Mouse (Mus musculus) bone marrow macrophage, adult 2 months (primary cell): ENCODE measurements around the gene Adap1. TPM values are rescaled to one million over a fixed set of nuclear protein-coding genes. Genes with fewer than 3 reads are reported as not detected.
A peak's percentile ranks its signal among the peaks of the same experiment; 100 is the strongest.
"Not testable (repeated sequence)": the region's sequence is repeated elsewhere in the genome, so short reads cannot be mapped to it uniquely, and the experiment has no call there.

Experiments
- H3K27ac ChIP-seq: 2 replicates; pipeline ENCODE4 v1.5.1; 2012; ENCODE audit warnings: low read depth, low read length; ENCODE audit not compliant: insufficient read depth
- H3K4me1 ChIP-seq: 2 replicates; pipeline ENCODE4 v1.6.1; 2012; ENCODE audit warnings: low read length; ENCODE audit not compliant: control insufficient read depth, insufficient read depth
- H3K4me3 ChIP-seq: 2 replicates; pipeline ENCODE4 v1.5.1; 2012; ENCODE audit warnings: mild to moderate bottlenecking, low read length, moderate library complexity; ENCODE audit not compliant: insufficient read depth
- CTCF ChIP-seq: IDR thresholded peaks from 2 replicates; pipeline ENCODE4 v1.5.1; 2012; ENCODE audit warnings: low read depth, mild to moderate bottlenecking, low read length, moderate library complexity
- POLR2A ChIP-seq: IDR thresholded peaks from 2 replicates; pipeline ENCODE4 v1.6.1; 2012; ENCODE audit warnings: mild to moderate bottlenecking, low read depth, low read length, borderline replicate concordance
- polyA plus RNA-seq: library from polyadenylated mRNA; stranded (reverse); fragments of >200 nt; gene quantifications from 2 replicates; pipeline ENCODE4 v1.2.4, GENCODE M21; 2012; ENCODE audit not compliant: missing spikeins, insufficient read depth, insufficient read length

Gene Adap1
- polyA plus RNA-seq, 1 experiment: 77.1 TPM

DNA sequence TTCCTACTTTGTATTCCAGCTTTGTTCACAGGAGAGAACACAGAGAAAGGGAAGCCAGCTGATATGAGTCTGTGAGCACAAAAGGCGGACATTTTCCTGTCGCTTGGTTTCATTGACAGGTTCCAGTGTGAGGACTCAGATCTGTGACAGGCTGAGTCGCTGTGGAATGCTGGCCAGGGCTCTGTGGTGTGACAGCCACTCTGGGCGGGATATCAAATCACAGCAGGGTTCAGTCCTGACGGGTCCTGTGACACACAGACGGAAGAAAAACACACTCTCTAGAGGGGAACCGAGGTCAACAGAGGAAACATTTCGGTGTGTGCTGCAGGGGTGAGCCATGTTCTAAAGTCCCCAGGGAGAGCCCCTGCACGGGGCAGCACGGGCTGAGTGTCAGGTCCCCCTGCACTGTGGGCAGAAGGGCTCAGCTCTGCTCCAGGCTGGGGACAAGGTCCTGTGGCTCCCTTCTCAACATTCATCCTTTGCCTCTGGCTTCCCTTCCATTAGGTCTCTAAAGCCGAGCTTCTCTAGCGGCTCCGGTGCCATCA lies 12.5 kb upstream of the Adap1 start:
- TF ChIP-seq POLR2A (no peak), CTCF (no peak)
- Histone ChIP-seq H3K4me1 (peaks cover 15% of the 10 kb centered on the region), H3K27ac (peak overlapping the region; percentile 24; the same call in 1 of the 2 replicates), H3K4me3 (no peak overlapping the region)

GRCm38 (mm10) chr5:139335634-139336033 lies 10.2 kb upstream of the Adap1 start:
- Histone ChIP-seq H3K4me1 (peaks cover 12% of the 10 kb centered on the region), H3K4me3 (no peak overlapping the region), H3K27ac (no peak overlapping the region)
- no peak for TF ChIP-seq CTCF
- TF ChIP-seq POLR2A: no peak

GRCm38 (mm10) chr5:139334394-139334793 lies 9.0 kb upstream of the Adap1 start:
- H3K4me1 ChIP-seq: peaks cover 12% of the 10 kb centered on the region
- not testable (repeated sequence) for H3K27ac ChIP-seq, H3K4me3 ChIP-seq

DNA sequence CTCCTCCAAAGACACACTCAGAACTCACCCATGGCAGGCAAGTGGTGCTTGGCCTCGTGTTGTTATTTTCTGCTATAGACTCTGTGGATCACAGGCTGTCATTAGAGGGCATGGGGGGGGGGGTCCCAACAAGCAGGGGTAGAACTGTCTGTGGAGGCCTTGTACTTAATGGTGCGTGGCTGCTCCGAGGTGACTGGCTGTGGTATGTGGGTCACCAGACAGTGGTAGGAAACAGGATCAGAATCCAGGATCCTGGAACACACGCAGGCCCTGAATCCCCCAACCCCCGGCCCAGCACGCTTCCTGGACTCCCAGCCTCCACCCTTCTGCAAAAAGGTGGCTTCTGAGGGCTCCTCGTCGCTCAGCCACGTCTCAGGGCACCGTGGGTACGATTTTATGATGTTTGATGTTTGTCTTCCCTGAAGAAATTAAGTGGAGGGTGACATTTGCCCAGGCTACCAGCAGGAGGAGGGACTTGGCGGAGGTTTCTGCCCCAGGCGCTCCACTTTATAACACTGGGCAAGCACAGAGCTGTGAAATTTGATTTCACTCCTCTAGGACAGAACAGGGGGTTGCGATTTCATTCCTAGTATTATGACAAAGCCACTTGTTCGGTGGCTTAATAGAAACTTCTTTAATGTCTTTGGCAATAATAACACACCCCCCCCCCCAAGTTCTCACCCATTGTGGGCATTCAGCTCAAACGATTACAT lies 8.0 kb upstream of the Adap1 start:
- Histone ChIP-seq H3K4me1 (peaks cover 8% of the 10 kb centered on the region), H3K4me3 (no peak overlapping the region), H3K27ac (no peak overlapping the region)
- TF ChIP-seq CTCF: no peak
- no peak for TF ChIP-seq POLR2A

DNA sequence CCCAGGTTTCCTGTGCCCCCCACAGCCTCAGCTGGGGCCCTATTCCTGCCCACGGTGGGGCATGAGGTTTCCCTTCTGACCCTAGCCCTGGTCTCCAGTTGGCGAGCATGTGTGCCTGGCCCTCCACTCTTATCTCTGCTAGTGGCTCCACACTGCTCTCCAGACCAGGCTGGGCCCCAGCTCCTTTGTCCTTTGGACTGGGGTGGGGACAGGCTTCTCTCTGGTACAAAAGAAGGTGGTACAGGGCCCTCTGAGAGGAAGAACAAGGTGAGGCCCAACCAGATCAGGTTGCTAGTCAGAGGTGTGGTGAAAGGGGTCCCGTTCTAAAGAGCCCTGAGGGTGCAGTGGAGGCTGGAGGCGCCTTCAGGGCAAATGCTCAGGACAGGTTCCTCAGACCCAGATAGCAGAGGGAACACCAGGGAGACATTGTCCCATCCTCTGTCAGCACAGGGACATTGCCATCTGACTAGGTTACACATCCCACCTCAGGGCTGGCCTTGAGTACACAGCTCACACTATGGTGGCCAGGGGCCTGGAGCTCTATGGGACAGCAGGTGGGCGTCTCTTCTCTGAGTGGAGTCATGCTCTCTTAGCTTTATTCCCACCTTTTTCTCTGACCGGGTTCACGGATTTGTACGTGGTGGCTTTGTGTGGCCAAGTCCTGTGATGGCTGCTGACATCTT lies 7.3 kb upstream of the Adap1 start:
- H3K4me3 ChIP-seq: no peak overlapping the region
- TF ChIP-seq CTCF: no peak
- TF ChIP-seq POLR2A: no peak
- peaks cover 8% of the 10 kb centered on the region for H3K4me1 ChIP-seq
- no peak overlapping the region for H3K27ac ChIP-seq

DNA sequence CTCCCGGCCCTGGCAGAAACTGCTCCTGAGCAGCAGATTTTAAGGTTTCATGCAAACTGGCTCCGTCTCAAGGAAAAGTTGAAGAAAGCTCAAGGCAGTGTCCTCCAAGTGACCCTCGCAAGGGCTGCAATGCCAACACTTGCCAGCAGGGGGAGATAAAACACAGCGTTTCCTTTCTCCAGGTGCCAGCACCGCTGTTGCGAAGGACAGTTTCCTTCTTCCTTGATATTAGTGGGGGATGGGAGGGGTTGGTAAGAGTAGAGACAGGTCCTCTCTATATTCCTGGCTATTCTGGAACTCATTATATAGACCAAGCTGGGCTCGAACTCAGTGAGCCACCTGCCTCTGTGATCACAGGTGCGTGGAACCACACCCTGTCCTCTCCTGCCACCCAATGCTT lies 6.3 kb upstream of the Adap1 start:
- no peak overlapping the region for H3K27ac ChIP-seq
- H3K4me1 ChIP-seq: peaks cover 18% of the 10 kb centered on the region
- no peak overlapping the region for H3K4me3 ChIP-seq
- TF ChIP-seq POLR2A (no peak), CTCF (peak; percentile 92)

- H3K27ac ChIP-seq: no peak overlapping the region
- no peak for TF ChIP-seq CTCF
- no peak for TF ChIP-seq POLR2A
- H3K4me1 ChIP-seq: peaks cover 27% of the 10 kb centered on the region
- H3K4me3 ChIP-seq: no peak overlapping the region
Measured at GRCm38 (mm10) chr5:139330766-139331165, 5.3 kb upstream of the Adap1 start.

- peaks cover 41% of the 10 kb centered on the region for H3K4me1 ChIP-seq
- no peak overlapping the region for H3K4me3 ChIP-seq
- no peak for TF ChIP-seq POLR2A
- no peak for TF ChIP-seq CTCF
- H3K27ac ChIP-seq: peak overlapping the region; percentile 74
Measured at GRCm38 (mm10) chr5:139327634-139328020, 2.2 kb upstream of the Adap1 start.

DNA sequence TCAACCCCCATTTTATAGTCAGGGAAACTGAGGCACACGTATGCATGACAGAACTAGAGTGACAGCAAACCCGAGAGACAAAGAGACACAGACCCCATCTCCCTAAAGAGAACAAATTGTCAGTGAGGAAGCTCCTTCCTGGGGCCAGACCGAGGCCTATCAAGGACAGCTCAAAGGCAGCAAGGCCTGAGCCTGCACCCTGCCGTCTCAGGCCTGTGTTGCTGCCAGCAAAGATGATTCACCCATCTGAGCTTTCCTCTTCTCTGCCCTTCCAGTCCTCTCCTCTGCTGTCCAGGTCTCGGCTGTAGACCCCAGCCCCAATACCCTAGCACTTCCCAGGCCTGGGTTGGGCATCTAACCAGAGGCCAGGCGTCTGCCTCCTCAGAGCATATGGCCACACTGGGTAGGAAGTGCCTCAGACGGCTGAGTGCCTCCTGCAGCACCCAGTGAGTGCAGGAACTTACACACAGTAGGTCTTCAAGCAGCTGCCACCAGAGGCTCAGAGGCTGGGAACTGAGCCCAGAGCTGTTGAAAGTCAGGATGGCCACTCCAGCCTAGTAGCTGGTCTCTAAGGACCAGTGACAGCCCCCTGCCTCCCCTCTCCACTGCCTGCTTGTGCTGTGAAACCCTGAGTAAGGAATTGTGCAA lies 1.7 kb upstream of the Adap1 start:
- Histone ChIP-seq H3K27ac (peak overlapping the region; percentile 74), H3K4me1 (peaks cover 46% of the 10 kb centered on the region), H3K4me3 (no peak overlapping the region)
- TF ChIP-seq POLR2A (no peak), CTCF (no peak)

GRCm38 (mm10) chr5:139326111-139326696 lies 782 bp upstream of the Adap1 start:
- no peak for TF ChIP-seq CTCF
- no peak for TF ChIP-seq POLR2A
- Histone ChIP-seq H3K27ac (no peak overlapping the region; the same call in 1 of the 2 replicates), H3K4me3 (no peak overlapping the region), H3K4me1 (peaks cover 46% of the 10 kb centered on the region)
